Mouse (Mus musculus): ENCODE results near the gene Dcx. TPM values are rescaled to one million over a fixed set of nuclear protein-coding genes. Genes with fewer than 3 reads are reported as not detected.

Dcx gene
- polyA plus RNA-seq, 1 experiment from 2014 or later: 220 TPM

DNA sequence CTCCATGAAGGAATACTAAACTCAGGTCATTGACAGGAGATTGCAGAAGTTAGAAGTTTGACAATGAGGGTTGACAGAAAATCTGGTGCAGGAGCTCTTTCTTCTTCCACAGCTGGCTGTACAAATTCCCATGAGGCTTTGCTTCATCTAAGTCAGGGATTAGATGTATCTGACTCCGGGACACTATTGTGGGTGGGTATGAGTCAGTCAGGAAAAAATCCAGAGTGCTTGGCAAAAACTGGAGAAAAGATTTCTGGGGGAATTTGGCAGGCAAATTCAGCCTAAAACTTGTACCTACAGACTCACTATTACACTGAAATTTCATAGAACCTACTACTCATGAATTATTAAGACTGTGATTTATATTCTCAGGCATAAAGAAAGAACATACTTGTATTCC lies 117.2 kb downstream of the Dcx start:
- Histone ChIP-seq H3K27ac (no peak overlapping the region), H3K4me1 (no peaks in the 10 kb centered on the region), H3K27me3 (no peaks in the 10 kb centered on the region), H3K9me3 (replicated peaks) (no peaks in the 10 kb centered on the region), H3K4me3 (no peak overlapping the region), H3K4me2 (replicated peaks) (no peak overlapping the region), H3K9ac (no peak overlapping the region), H3K36me3 (no peaks in the 10 kb centered on the region)
- no peak for ATAC-seq (ENCODE audit: low FRiP score)
- 74% methylated on average over 1 of the region's 1 CpGs for WGBS

Small RNAs within 50 kb of the gene (microRNA-seq; reads per million reads assigned to microRNA genes)
- not detected for gene Gm47298

Other genes starting within 250 kb of the Dcx start
- 42.0 and 55.2 TPM in 2 replicates for gene Capn6, start 105.9 kb downstream of the Dcx start, polyA plus RNA-seq (2016; fragmentation: Nextera tagmentation; extraction: Ambion mirVana)
- 0.19 and 0.29 TPM in 2 replicates for gene A730046J19Rik, start 220.4 kb upstream of the Dcx start, polyA plus RNA-seq (2016; fragmentation: Nextera tagmentation; extraction: Ambion mirVana)

All from hindbrain, embryonic 12.5 days (tissue).